Mouse (Mus musculus) small intestine, adult 2 months (tissue): ENCODE measurements around the gene Etfbkmt. TPM values are rescaled to one million over a fixed set of nuclear protein-coding genes. Genes with fewer than 3 reads are reported as not detected.
"Not testable (repeated sequence)": the region's sequence is repeated elsewhere in the genome, so short reads cannot be mapped to it uniquely, and the experiment has no call there.

Experiments used
- H3K27ac ChIP-seq: fragments of 200-500 bp; 2 replicates; pipeline ENCODE4 v1.5.1; 2012; ENCODE audit warnings: low read depth, low read length, control low read depth, inconsistent platforms; ENCODE audit not compliant: insufficient read depth
- H3K27me3 ChIP-seq: fragments of 200-500 bp; 2 replicates; pipeline ENCODE4 v1.6.1; 2012; ENCODE audit warnings: mild to moderate bottlenecking, moderate library complexity, low read length, inconsistent platforms; ENCODE audit not compliant: control insufficient read depth, insufficient read depth
- H3K36me3 ChIP-seq: fragments of 200-500 bp; 2 replicates; pipeline ENCODE4 v1.6.1; 2012; ENCODE audit warnings: mild to moderate bottlenecking, low read length, control low read depth, inconsistent platforms; ENCODE audit not compliant: control insufficient read depth, insufficient read depth
- H3K4me1 ChIP-seq: fragments of 200-500 bp; 2 replicates; pipeline ENCODE4 v1.6.1; 2012; ENCODE audit warnings: low read length, inconsistent platforms, mixed read lengths; ENCODE audit not compliant: control insufficient read depth, insufficient read depth, insufficient read length
- H3K4me3 ChIP-seq: fragments of 200-500 bp; 2 replicates; pipeline ENCODE4 v1.5.1; 2012; ENCODE audit warnings: low read depth, mild to moderate bottlenecking, control low read depth, inconsistent platforms, low read length, moderate library complexity
- CTCF ChIP-seq: fragments of 200-500 bp; IDR thresholded peaks from 2 replicates; pipeline ENCODE4 v1.5.1; 2012; ENCODE audit warnings: low read depth, mild to moderate bottlenecking, control low read depth, inconsistent platforms, low read length, moderate library complexity, mixed read lengths; ENCODE audit not compliant: insufficient replicate concordance, insufficient read length; ENCODE audit errors: extremely low read depth
- POLR2A ChIP-seq: fragments of 200-500 bp; IDR thresholded peaks from 2 replicates; pipeline ENCODE4 v1.6.1; 2012; ENCODE audit warnings: low read depth, mild to moderate bottlenecking, control low read depth, inconsistent platforms, low read length, moderate library complexity
- WGBS: fragments of 180-500 bp; shearing (Covaris S2); methylation state at CpG from one replicate; pipeline ENCODE4 v1.1.7; 2018; 5-methylcytosine and 5-hydroxymethylcytosine counted together
- polyA plus RNA-seq: library from polyadenylated mRNA; depleted of rRNA; stranded (reverse); fragments of >200 nt; gene quantifications from 2 replicates; pipeline ENCODE4 v1.2.3, GENCODE M21; 2012

Gene Etfbkmt
- polyA plus RNA-seq, 1 experiment, result 3.4 TPM

- peak overlapping the region; percentile 53 for H3K27ac ChIP-seq
- no peak overlapping the region for H3K4me3 ChIP-seq
- TF ChIP-seq POLR2A, result no peak
- TF ChIP-seq CTCF, result no peak
- no peaks in the 10 kb centered on the region for H3K27me3 ChIP-seq
- peaks cover 14% of the 10 kb centered on the region for H3K36me3 ChIP-seq
- 74% methylated on average over 1 of the region's 1 CpGs for WGBS
- peaks cover 8% of the 10 kb centered on the region; the same call in 1 of the 2 replicates for H3K4me1 ChIP-seq
Observed at GRCm38 (mm10) chr6:149145143-149145542, 5.5 kb downstream of the Etfbkmt start.

DNA sequence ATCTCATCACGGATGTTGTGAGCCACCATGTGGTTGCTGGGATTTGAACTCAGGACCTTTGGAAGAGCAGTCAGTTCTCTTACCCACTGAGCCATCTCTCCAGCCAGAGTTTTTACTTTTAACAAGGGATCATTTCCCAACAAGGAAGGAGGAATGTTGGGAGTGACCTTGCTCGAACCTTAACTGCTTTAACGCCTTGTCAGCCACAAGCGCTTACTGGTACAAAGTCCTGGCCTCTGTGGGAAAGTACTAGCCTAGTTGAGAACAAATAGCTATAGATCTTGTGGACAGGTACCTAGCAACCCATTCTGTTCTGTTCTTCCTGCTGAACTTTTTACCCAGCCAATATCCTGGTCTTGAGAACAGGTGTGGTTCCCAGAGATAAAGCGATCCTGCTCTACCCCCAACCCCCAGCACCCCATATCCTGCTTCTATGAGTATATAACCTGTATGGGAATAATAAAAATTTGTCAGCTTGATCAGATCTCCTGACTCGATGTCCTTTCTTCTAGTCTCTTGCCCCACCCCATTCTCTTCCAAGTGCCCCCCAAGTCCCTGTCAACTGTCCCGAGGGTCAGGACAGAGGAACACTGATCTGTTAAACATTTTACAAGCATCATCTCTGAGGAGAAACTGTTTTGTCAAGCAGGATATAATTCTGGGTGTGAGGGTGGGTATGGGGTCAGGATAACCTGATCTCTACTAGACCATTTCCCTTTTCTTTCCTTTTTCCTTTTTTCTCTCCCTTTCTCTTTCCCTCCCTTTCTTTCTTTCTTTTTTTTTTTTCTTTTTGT, 9.0 kb downstream of the Etfbkmt start:
- no peak overlapping the region for H3K4me3 ChIP-seq
- H3K36me3 ChIP-seq, result peaks cover 18% of the 10 kb centered on the region
- 27% methylated on average over 7 of the region's 7 CpGs for WGBS
- H3K27me3 ChIP-seq, result no peaks in the 10 kb centered on the region
- H3K4me1 ChIP-seq, result peaks cover 8% of the 10 kb centered on the region
- H3K27ac ChIP-seq, result peak overlapping the region; percentile 100
- no peak for TF ChIP-seq CTCF
- no peak for TF ChIP-seq POLR2A

DNA sequence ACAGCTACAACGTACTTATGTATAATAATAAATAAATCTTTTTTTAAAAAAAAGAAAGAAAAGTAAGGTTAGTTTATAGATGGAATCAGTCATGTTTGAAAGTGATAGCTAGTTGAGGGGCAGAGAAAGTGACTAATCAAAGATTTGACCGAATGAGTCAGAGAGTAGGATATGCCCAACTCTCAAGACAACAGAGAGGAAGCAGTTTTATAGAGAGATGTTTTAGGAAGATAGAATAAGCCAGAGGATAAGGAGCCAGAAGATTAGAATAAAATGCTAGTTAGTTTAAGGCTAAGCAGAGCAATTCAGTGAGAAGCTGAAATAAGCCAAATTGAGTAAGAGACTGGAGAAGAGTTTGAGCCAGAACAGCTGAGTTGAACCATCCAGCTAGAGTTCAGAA, 12.5 kb downstream of the Etfbkmt start:
- Histone ChIP-seq H3K36me3 (peaks cover 9% of the 10 kb centered on the region), H3K4me3 (no peak overlapping the region), H3K27me3 (no peaks in the 10 kb centered on the region), H3K4me1 (peaks cover 25% of the 10 kb centered on the region), H3K27ac (no peak overlapping the region)
- TF ChIP-seq CTCF, result no peak
- no peak for TF ChIP-seq POLR2A
- WGBS, result 86% methylated on average over 2 of the region's 2 CpGs

- TF ChIP-seq CTCF (no peak), POLR2A (no peak)
- 29% methylated on average over 6 of the region's 6 CpGs for WGBS
- Histone ChIP-seq H3K4me1 (peaks cover 25% of the 10 kb centered on the region), H3K27ac (peak overlapping the region; percentile 84), H3K4me3 (no peak overlapping the region), H3K36me3 (peaks cover 9% of the 10 kb centered on the region), H3K27me3 (no peaks in the 10 kb centered on the region)
Observed at GRCm38 (mm10) chr6:149153473-149154115, 13.9 kb downstream of the Etfbkmt start.

DNA sequence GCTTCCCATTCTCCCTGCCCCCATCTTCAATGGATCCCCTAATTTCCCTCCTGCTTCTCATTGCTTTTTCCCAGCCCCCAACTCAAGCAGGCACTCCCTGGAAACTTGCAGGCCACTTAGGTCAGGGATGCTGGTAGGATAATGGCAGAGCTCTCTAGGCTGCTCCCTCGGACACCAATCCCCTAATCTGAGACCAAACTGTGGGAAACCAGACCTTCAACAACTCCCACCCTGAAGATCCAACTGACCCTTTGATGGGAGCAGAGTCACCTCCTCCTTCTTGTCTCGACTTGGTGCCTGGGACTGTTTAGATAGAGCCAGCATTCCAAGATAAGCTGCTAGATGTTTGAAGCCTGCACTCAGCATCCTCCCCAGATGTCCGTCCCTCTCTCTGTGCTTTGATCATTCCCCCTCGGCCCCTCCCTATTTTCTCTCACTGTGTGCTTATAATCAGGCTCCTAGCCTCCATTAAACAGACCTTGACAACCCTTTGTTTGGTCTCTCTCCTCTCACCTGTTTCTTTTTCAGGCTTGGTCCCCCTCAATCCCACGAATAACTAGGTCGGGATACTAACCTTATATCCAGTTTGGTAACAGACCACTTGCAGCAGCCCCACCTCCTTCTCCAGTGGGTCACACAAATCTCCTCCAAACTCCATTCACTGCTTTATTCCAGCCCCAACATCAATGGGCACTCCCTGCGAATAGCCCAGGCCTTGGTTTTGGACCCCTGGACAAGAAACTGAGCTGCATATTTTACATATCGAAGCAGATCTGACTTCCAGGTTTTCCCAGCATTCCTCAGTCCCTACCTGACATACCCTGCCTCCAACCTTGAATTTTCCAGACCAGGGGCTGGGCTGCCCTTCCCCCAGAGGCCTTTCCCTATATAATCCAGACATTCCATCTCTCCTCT, 14.7 kb downstream of the Etfbkmt start:
- TF ChIP-seq CTCF (no peak), POLR2A (no peak)
- Histone ChIP-seq H3K4me1 (peaks cover 22% of the 10 kb centered on the region), H3K27me3 (no peaks in the 10 kb centered on the region), H3K36me3 (peaks cover 11% of the 10 kb centered on the region), H3K27ac (peak overlapping the region; percentile 84), H3K4me3 (no peak overlapping the region)
- WGBS, result 17% methylated on average over 8 of the region's 8 CpGs

DNA sequence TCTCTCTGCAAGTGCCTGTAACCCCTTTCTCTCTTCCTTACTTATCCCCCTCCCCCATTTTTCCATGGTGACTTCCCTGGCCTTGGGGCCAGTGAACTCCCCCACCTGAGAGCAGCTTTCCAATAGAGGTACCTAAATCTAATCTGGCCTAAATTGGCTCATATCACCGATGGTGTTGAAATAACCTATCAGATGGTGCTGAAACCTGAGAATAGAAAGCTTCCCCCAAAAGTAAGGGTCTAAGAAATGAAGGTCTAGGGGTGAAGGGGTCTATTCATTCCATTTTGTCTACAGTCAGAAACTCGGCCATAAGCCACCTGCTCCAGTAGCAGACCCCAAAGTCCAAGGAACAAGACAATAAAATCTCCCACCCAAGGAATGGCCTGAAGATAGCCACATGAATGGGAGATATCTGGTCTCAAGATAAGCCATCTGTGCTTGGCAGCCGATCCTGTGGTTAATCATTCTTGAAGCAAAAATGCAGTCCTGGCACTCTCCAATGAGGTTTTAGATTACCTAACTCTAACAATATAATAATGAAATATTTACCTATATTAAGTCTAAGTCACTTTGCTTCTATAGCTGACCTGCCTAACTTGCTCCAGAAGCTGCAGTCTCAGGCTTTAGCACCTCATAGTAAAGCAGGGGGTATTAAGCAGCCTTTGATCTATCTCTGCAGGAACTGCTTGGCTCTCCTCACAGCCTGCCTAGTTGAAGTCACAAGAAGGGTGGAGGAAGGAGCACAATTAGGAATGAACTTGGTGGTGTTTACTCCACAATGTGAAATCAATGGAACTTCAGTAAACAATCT, 15.6 kb downstream of the Etfbkmt start:
- WGBS, result 19% methylated on average over 3 of the region's 3 CpGs
- H3K36me3 ChIP-seq, result peaks cover 11% of the 10 kb centered on the region
- H3K4me1 ChIP-seq, result peaks cover 19% of the 10 kb centered on the region
- H3K4me3 ChIP-seq, result no peak overlapping the region
- H3K27me3 ChIP-seq, result no peaks in the 10 kb centered on the region
- TF ChIP-seq CTCF, result no peak
- TF ChIP-seq POLR2A, result no peak
- peak overlapping the region; percentile 87 for H3K27ac ChIP-seq

DNA sequence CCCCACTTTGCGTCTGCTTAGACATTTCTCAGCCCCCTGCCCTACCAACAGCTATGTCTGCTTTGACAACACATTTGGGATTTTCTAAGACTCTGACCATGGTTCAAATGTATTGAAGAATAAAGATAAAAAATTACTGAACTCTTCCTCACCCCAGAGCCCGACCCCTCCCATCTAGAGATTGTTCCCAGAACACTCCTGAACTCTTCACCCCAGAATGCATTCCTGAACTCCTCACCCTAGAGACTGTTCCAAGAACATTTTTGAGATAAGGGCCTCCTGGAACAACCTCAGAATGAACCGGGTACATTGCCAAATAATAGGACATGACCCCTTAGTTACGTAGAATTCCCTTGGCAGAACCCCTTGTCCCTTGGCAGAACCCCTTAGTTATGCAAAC, 27.4 kb downstream of the Etfbkmt start:
- H3K27ac ChIP-seq, H3K4me3 ChIP-seq, H3K4me1 ChIP-seq, H3K27me3 ChIP-seq: not testable (repeated sequence)
- H3K36me3 ChIP-seq, result peaks cover 20% of the 10 kb centered on the region
- 40% methylated on average over 3 of the region's 4 CpGs for WGBS
